Mouse (Mus musculus) heart, postnatal 4 days (tissue): Measurements from ENCODE around the gene Dctn2. TPM values are rescaled to one million over a fixed set of nuclear protein-coding genes. Genes with fewer than 3 reads are reported as not detected.

Experiments used
- DNase-seq: peaks from one replicate; pipeline ENCODE4 v3.0.0; 2021
- total RNA-seq, 2 experiments: library from RNA; stranded (reverse); gene quantifications; 2 replicates each; pipeline ENCODE4 v1.2.3; 2021

Dctn2 gene
- total RNA-seq, 2 experiments from 2014 or later, result 151 to 159 TPM

DNA sequence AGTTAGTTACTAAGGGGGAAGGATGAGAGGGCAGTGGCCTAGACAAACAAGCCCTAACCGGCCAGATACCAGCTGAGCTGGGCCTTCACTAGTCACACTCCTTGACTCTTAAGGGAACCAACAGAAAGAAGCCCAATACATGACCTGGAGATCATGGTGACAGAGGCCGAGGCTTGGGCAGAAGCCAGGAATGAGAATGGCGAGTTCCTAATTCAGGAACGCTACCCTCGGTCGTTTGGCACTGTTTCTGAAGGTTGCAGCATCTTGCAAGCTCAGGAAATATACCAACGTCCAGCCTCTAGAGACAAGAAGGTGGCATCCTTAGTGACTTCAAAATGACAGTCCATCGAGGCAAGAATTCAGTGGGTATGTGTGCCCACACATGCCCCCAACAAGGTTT lies 1.8 kb upstream of the Dctn2 start:
- no peak for DNase-seq

DNA sequence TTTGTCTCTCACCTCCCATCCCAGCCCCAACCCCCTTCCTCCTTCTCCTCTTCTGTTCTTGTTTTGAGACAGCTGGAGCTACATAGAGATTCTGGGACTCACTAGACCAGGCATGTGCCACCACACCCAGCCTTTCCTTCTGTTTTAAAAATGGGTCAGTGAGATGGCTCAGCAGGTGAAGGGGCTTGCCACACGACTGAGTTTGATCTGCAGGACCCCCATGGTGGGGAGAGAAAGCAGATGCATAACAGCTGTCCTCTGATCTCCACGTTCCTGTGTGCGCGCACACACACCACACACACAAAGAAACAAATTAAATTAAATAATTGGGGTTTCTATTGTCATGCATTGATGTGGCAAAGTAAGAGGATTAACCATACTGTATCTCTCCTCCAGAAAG lies 1.2 kb upstream of the Dctn2 start:
- no peak for DNase-seq

DNA sequence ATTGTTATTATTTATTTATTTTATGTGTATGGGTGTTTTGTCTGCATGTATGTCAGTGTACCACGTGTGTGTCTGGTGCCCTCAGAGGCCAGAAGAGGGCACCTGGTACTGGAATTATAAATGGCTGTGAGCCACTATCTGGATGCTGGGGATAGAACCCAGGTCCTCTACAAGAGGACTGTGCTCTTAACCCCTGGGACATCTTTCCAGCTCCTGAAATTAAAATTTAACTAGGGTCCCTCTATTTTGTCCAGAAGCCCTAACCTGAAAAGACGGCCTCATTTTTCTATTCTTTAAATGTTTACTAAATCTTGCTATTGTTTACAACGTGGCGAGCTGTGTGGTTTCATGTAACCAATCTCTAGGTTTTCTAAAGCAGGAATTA lies 449 bp upstream of the Dctn2 start:
- DNase-seq, result no peak

DNA sequence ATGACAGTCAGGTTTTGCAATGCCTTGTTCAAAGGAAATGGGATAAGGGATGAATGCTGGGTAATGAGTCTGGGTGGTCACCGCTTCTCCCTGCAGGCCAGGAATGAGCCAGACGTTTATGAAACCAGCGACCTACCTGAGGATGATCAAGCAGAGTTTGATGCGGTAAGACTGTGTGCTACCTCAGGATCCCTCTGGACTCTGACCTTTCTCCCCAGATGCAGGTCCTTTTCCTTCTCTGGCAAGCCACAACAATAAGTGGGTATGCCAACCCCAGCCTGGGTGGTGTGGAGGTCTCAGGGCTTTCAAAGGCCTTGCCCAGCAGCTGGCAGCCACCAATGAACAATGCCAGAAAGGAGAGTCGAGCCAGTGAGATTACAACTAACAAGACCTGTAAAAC lies 1.1 kb downstream of the Dctn2 start:
- DNase-seq, result no peak

DNA sequence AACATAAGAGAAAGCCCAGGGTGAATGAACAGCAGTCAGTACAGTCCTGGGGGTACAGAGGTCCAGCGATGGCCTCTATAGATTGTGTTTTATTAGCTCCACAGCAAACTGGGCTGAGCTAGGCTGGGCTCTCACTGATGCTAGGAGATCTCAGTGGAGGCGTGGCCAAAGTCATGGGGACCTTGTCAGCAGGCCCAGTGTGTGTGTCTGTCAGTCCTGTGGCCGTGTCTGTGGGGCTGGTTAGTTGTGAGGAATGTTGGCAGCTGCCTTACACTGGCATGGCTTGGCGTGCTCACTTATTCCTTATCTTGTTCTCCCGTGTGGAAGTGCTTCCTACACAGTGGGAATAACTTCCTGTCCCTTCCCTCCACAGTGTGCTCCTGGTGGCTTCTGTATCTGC lies 2.2 kb downstream of the Dctn2 start:
- peak; percentile 46 for DNase-seq

DNA sequence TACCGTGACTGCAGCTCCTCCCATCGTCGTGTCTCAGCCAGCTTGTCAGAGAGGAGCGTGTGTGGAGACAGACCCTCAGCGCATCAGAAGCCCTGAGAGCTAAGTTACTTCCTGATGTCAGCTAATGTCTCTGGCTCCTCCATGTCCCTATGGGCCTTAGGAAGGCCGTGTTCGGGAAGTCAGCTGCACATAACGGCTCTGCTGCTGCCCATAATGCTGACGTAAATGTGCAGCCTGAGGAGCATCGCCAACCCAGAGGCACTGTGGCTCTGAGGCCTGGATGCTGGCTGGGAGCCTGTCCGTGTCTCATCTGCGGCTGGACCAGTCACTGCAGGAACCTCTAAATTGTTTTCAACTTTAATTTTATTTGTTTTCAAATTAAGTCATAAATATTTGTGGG lies 2.9 kb downstream of the Dctn2 start:
- DNase-seq, result peak; percentile 46

DNA sequence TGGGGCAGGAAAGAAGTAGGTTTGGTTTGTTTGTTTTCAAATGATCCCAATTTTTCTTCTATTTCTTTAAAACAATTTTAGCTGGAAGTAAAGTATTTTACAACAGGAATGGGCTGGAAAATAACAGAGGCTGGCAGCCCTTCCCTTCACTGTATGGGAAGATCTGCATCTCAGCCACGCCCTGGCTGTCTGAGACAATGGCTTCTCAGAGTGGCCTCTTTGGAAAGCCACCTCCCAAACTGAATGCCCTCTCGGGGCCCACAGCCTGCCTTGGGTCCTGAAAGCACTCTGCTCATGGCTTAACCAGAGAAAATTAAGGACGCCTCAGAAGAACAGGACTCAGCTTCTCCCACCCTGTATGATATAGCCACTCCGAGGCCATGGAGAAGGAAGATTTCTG lies 3.7 kb downstream of the Dctn2 start:
- no peak for DNase-seq

DNA sequence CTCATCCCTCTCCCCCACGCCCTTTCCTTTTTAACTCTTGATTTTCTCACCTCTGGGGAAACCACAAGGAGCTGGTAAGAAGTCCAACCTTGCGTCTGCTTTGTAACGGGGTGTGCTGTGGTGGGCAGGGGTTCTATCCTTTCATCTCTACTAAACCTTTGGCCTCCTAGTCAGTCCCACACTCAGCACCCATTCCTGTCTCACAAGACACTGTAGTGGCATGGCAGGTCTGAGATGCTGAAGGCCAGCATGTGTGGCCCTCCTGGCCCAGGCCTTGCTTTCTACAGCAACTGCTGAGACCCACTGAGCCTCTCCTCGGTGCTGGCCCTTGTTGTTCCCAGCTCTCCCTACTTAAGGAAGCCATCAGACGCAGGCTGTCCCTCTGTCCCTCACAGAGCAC lies 6.2 kb downstream of the Dctn2 start:
- DNase-seq, result no peak

DNA sequence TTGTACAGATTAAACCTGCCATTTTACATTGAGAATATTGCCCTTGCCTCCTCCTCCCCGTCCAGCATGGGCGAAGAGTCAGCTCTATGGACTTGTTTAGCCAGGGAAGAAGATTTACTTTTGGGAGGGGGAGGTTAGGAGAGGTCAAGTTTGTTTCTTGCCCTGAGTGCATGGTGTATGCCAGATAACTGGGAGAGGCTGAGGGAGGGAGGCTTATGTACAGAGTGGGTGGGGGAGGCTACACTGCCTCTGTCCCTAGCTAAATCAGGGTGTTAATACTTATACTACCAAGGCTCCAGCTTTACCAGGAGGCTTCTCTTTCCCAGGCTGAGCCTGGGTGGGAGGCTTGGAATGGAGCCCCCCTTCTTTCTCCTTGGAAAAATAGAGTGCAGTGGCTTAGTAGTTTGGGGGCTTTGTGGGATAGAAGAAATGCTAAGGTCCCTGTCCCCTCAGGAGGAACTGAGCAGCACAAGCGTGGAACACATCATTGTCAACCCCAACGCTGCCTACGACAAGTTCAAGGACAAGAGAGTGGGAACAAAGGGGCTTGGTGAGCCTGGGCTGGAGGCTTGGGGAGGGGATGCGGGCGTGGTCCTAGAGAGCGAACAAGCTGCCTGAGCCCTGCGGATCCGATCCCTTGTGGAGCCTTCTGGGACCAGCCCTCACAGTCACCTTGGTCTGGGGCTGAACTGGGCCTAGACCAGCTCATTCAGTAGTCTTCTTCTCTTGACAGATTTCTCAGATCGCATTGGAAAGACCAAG lies 8.3 kb downstream of the Dctn2 start:
- DNase-seq, result no peak

DNA sequence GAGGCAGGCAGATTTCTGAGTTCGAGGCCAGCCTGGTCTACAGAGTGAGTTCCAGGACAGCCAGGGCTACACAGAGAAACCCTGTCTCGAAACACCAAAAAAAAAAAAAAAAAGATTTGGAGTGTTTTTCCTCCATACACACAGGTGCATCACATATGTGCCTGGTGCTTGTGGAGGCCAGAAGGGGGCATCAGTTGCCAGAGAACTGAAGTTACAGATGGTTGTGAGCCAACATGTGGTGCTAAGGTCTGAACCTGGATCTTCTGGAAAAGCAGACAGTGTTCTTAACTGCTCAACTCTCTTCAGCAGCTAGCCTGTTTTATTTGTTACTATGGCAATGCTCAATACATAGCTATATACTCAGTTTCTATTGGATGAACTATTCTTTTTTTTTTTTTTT lies 13.6 kb downstream of the Dctn2 start:
- no peak for DNase-seq

DNA sequence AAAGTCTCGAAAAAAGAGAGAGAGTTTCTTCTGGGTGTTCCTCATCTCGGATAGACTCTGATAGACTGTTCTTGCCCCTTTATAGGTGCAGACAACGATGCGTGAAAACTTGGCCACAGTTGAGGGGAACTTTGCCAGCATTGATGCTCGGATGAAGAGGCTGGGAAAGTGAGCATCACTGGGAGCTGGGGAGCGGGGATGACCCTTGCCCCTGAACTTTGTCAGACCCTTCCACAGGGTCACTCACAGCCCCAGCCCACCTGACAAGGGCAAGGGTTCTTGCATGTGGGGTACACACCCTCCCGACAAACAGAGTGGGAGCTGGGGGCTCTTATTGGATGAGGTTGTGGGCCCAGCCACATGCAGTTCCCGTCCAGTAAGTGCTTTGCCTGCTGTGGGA lies 15.1 kb downstream of the Dctn2 start:
- DNase-seq, result no peak

DNA sequence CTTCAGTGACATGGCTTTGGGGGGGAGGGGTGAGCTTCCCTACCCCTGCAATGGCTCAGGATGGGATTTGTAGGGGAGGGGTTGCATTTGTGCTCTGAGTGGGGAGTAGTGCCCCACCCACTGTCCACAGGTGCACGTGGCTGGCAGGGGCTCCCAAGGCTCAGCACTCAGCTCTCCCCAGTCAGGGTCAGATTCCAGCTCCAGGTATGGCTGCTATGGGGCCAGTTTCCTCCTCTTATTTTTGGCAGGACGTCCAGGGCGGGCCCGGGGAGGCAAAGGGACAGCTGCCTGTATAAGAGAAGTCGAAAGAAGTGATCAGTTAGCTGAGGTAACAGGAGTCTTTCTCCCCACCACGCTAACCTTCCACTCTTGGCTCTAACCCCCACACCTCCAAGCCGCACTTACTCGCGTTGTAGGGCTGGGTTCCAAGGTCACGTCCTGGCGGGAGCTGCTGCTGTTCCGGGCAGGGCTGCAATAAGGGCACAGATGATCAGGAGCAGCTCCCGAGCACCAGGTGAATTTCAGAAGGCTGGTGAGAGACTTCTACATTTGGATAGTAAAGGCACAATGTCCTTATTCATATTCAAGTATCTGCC lies 16.6 kb downstream of the Dctn2 start:
- DNase-seq, result no peak

DNA sequence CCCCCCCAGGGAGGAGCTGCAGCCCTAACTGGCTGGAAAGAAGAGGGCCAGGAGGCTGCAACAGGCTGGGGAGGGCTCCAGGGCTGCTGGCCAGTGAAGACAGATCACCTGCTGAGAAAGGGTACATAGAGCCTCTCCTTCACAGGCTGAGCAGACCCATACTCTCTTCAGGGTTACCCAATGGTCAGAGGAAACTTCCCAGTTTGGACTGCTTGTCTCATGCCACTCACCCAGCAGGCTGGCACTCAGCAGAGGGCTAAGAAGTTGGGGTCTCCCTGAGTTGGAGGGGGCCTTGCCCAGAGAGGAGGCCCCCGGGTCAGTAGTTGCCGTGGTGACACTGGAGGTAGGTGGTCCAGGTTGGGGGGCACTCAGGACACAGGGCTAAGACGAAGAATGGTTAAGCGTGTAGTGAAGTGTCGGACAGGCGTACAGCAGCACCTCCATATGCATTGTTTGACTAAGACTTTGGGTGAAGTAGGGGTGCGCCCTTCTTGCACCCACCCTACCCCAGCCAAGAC lies 18.0 kb downstream of the Dctn2 start:
- no peak for DNase-seq

DNA sequence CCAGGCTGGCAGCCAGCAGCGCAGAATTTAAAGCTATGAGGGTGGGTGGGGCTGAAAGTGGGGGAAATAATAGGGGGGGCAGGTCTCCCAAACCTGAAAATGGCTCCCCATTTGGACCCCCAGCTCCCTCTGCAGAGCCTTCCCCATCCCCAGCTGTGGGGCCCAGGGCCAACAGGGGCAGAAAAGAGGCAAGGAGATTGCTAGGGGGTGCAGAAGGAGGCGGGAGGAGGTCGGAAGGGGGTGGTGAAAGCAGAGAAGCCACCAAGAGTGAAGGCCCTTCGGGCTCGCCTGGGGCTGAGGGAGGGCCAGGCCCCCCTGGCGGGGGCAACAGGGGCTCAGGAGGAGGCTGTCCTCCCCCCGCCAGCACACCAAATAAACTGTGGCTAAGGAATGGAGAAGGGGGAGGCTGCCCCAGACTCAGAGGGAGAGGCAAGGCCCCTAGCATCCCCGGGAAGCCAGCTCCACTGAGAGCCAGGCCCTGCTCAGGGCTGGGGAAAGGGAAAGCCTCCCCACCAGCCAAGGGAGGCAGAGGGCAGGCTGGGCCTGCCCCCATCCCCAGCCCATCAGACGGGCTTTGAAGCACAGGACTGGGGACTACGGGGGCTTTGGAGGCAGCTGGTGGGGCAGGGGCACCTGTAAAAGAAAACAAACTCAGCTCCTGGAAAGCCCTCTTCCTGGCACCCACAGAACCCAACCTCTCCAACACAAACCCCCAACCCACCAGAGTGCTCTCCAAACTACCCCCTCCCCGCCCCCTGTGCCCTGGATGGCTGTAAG lies 18.7 kb downstream of the Dctn2 start:
- no peak for DNase-seq

DNA sequence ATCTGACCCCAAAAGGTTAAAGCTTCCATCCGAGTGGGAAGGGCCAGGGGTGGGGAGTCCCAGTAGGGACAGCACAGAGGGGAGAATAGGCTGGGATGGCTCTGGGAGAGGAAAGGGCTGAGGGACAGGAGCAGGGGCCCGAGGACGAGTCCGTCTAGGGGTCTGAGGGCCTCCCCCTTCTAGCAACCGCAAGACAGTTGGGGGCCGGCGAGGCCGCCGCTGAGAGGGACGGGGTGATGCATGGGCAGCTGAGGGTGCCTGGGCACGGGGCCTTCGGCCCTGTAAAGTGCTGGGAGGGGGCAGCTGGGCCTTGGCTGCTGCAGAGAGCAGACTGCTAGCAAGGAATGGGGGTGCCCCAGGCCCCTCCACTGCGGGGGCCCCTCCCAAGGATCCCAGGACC lies 19.5 kb downstream of the Dctn2 start:
- DNase-seq, result no peak

DNA sequence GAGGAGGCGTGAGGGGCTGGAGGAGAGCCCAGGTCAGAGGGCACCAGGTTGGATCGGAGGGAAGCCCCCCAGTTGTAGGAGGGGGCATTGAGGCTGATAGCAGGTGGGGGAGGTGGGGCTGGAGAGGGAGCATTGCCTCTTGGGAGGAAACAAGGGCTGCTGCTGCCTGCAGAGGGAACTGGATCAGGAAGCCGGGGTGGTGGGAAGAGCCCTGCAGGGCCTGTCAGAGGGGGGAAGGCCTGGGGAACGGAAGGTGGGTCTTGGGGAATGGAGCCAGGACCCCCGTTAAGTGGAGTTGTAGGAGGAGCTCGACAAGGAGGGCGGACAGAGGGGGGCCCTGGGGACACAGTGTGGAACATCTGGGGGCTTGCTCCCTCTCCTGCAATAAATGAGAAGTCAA lies 20.0 kb downstream of the Dctn2 start:
- no peak for DNase-seq

DNA sequence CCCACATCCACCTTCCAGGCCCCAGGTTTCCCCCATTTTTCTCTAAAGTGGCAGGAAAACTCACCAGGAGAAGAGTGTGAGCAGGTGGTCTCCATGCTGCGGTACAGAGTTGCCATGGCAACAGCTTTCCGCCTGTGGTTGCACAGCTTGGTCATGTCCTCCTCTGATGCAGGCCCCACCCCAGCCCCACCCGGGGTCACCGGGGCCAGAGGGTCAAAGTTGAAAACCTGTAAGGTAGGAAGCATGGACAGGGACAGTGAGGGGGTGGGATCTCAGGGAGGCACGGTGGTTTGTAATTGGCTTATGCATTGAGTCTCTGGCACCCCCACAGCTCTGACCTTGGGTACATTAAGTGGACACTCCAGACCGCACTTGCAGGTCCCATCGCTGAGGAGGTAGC lies 20.6 kb downstream of the Dctn2 start:
- DNase-seq, result no peak

DNA sequence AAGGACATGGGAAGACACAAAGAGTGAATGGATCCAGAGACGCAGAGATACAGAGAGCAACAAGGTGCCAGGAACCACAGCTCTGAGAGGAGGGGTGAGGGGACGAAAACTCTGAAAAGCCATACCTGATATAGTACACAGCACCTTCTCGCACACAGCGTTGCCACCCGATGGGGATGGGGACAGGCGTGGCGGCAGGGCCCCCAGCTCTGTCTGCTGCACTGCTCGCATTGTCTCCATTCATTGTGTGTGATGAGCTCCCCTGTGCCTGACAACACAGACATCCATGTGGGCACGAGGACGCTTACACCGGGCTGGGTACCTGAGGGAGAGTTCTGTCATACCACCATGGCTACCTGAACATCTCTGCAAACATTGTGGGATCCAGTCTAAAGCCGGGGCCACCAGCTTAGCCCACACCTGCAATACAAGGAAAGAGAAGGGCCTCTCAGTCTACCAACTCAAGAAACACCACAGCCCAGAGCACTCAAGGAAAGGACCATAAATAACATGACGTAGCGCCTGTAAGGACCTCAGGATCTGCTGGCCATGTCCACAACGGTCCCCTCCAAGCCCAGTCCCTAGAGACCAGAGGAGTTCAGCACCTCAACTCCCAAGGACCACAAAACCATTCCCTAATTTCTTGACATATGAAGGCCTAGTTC lies 21.2 kb downstream of the Dctn2 start:
- DNase-seq, result no peak

DNA sequence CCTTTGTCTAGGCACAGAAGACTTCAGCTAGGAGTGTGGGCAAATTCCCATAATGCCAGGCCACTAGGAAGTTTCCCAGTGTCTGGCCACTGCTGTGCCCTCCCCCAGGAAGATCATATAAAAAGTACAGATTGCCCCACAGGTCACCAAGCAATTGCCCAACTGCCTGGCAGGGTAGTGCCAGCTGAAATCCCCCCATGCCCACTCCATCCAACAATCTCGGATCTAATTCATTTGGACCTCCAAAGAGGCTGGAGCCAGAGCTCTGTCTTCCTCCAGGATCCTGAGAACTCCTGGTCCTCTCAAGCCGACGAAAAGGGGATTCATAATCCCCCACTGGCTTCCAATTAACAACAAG lies 21.7 kb downstream of the Dctn2 start:
- DNase-seq, result no peak

DNA sequence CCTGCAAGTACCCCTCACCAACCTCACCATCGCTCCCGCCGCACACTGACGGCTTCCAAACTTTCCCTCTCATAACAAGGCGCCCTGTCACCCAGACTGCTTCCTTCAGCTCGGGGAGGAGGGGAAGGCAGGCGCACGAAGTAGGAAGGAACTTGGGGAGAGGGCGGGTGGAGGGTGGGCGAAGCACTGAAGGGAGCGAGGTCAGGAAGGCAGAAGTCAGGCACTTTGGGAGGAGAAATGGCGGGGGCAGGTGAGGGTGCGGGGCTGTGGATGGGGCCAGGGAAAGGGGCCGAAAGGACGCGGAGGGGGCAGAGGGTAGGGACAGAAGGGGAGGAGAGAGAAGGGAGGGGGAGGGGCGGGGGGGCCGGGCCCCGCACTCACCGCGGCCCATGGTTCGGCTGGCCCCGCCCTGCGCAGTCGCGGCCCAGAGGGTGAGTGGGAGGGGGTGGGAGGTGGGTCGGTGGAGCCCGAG lies 22.2 kb downstream of the Dctn2 start:
- DNase-seq, result peak; percentile 68

DNA sequence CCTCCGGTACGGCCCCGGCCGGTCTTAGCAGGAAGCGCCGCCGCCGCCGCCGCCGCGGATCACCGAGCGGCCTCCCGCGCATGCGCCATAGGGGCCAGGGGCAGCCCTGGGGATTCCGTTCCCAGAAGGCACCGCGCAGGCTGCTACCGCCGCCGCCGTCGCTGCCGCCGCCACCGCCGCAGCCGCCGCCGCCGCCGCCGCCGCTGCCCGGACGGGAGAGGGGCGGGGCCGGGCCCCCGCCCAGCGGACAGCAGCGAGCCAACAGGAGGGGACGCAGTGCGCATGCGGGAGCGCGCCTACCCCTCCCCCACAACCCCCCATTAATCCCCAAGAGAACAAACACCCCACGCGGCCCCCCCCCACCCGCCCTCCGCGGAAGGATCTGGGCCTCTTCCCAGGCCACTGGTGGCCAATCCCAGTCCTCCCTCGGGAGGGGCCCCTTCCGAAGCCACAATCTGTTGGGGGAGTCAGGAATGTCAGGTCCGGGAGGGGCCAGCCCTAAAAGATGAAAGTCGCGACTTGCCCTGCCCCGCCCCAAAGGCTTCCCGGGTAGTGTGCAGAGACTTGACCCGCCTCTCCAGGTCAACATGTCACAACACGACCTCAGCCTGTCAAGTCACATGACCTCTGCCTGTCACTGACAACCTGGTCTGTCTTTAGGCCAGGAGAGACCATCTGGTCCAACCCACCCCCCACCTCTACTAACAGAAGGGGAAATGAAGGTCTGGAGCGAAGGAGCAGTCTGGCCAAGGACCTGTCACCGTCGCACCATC lies 22.8 kb downstream of the Dctn2 start, which contains the start of gene Mbd6:
Mbd6 (minus strand) TSS at position 219 of the 773 bp plus-strand sequence.
- peak; percentile 92 for DNase-seq

DNA sequence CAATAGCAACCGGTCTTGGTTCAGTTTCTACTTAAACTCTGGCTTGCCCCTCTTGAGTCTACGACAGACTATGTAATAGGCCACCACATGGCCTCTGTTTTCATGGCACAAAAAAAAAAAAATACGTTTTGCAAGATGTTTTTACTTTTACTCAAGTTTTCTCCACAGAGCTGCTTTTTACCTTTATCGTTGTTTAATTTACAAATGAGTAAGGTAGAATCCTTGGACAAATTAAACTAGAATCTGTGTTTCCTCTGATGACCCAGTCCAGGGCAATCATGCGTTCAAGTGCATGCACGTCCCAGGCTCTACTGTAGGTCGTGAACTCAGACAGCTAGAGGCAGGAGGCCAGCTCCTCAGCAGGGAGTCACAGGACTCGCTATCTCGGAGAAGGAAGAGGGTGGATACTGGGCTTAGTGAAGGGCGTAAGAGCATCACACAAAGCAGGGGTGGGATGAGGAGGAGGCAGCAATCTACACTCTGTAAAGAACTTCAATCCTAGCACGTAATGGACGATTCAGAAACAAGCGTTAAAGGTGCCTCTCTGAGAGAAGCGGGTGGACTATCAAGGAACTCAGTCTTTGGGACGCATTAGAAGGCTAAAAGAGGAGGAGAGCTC lies 23.5 kb downstream of the Dctn2 start:
- DNase-seq, result peak; percentile 71
